Comparison of ENCODE assay signal across 23 mouse cellular contexts in genomic region chr17:36851200-36851599, GRCm38 (mm10). TPM values are rescaled to one million over a fixed set of nuclear protein-coding genes. Genes with fewer than 3 reads are reported as not detected.
A peak's percentile ranks its signal among the peaks of the same experiment; 100 is the strongest.
DNase-seq lines count a peak whose midpoint lies in the region; ATAC-seq and TF ChIP-seq lines count a peak whose summit lies in the region.
"Had no signal": no experiment of that assay in that cellular context is flagged by ENCODE, and none has a peak within 500 bp of the region (broad histone marks: within the 10 kb centered on the region; RNA-seq: fewer than 3 reads in every experiment).

No protein-coding gene starts in this region.

- WGBS in kidney, embryonic 15.5 days = 84% methylated on average over 5 of the region's 5 CpGs
- WGBS in liver, postnatal 0 days (ENCODE audit: insufficient replicate concordance) = 67% methylated on average over 5 of the region's 5 CpGs
- 54% methylated on average over 5 of the region's 5 CpGs for WGBS in stomach, embryonic 15.5 days

- H3K27me3 ChIP-seq in kidney, embryonic 15.5 days = no peaks in the 10 kb centered on the region
- H3K27me3 ChIP-seq in liver, postnatal 0 days (ENCODE audit: insufficient read depth, low read length) = no peaks in the 10 kb centered on the region
- H3K27me3 ChIP-seq in stomach, embryonic 15.5 days (replicated peaks) = no peaks in the 10 kb centered on the region
- H3K27me3 ChIP-seq: CH12.LX; embryonic facial prominence, embryonic 15.5 days; heart, embryonic 13.5 days; hindbrain, embryonic 12.5 days; Patski had no signal

- no peak for DNase-seq in kidney, adult 18-20 months
- no peak for DNase-seq in liver, postnatal 0 days
- no peak for DNase-seq in liver
- DNase-seq in thymus, postnatal 25 days = no peak
- DNase-seq in urinary bladder, postnatal 10 days (ENCODE audit: low spot score) = no peak
- DNase-seq: adrenal gland, postnatal 14 days; cerebellum, adult 11-12 months; cerebellum, adult 9-10 months; gastrocnemius, postnatal 36 days; heart, postnatal 4 days had no signal

- H3K9me3 ChIP-seq in kidney, embryonic 15.5 days (replicated peaks) = no peaks in the 10 kb centered on the region
- H3K9me3 ChIP-seq in liver, postnatal 0 days (ENCODE audit: low read length) = no peaks in the 10 kb centered on the region
- no peaks in the 10 kb centered on the region for H3K9me3 ChIP-seq in stomach, embryonic 15.5 days
- H3K9me3 ChIP-seq: embryonic facial prominence, embryonic 15.5 days; forebrain, embryonic 10.5 days; heart, embryonic 13.5 days; hindbrain, embryonic 12.5 days had no signal

- H3K27ac ChIP-seq in kidney, embryonic 15.5 days = no peak overlapping the region
- H3K27ac ChIP-seq in liver, postnatal 0 days (ENCODE audit: low read depth) = no peak overlapping the region
- H3K27ac ChIP-seq in stomach, embryonic 15.5 days = no peak overlapping the region
- H3K27ac ChIP-seq: embryonic facial prominence, embryonic 15.5 days; forebrain, embryonic 10.5 days; heart, embryonic 13.5 days; hindbrain, embryonic 12.5 days had no signal

- H3K9ac ChIP-seq in kidney, embryonic 15.5 days = no peak overlapping the region
- no peak overlapping the region for H3K9ac ChIP-seq in liver, postnatal 0 days (replicated peaks)
- no peak overlapping the region for H3K9ac ChIP-seq in stomach, embryonic 15.5 days
- H3K9ac ChIP-seq: embryonic facial prominence, embryonic 15.5 days; heart, embryonic 13.5 days; hindbrain, embryonic 12.5 days had no signal

- ATAC-seq in kidney, embryonic 15.5 days (replicated peaks; ENCODE audit: low FRiP score) = 0 out of 2 replicates have a peak, but pooled peaks have one; percentile 40
- peak; percentile 38; the same call in 1 of the 2 replicates for ATAC-seq in liver, postnatal 0 days
- ATAC-seq in stomach, embryonic 15.5 days (ENCODE audit: insufficient read depth, low FRiP score, low read depth) = peak; percentile 32; the same call in 1 of the 2 replicates
- ATAC-seq: activated CD4-positive, CD25-positive, alpha-beta regulatory T cell, adult 4 months; forebrain, embryonic 14.5 days; Patski had no signal

- TF ChIP-seq EP300 in liver, postnatal 0 days (IDR thresholded peaks at IDR 0.05; ENCODE audit: low read depth) = no peak

- no peak for TF ChIP-seq CTCF in liver, postnatal 0 days (IDR thresholded peaks at IDR 0.05; ENCODE audit: low read depth)

- no peak overlapping the region for H3K4me2 ChIP-seq in kidney, embryonic 15.5 days
- H3K4me2 ChIP-seq in liver, postnatal 0 days (ENCODE audit: low read depth, low read length) = no peak overlapping the region
- no peak overlapping the region for H3K4me2 ChIP-seq in stomach, embryonic 15.5 days
- H3K4me2 ChIP-seq: embryonic facial prominence, embryonic 15.5 days; heart, embryonic 13.5 days; hindbrain, embryonic 12.5 days had no signal

- H3K4me1 ChIP-seq in kidney, embryonic 15.5 days = no peaks in the 10 kb centered on the region
- peaks cover 6% of the 10 kb centered on the region; the same call in 1 of the 2 replicates for H3K4me1 ChIP-seq in liver, postnatal 0 days (ENCODE audit: insufficient read depth)
- peaks cover 5% of the 10 kb centered on the region; the same call in 1 of the 2 replicates for H3K4me1 ChIP-seq in stomach, embryonic 15.5 days
- H3K4me1 ChIP-seq: embryonic facial prominence, embryonic 15.5 days; forebrain, embryonic 10.5 days; hindbrain, embryonic 12.5 days had no signal

- peaks cover 56% of the 10 kb centered on the region for H3K36me3 ChIP-seq in kidney, embryonic 15.5 days
- H3K36me3 ChIP-seq in liver, postnatal 0 days (replicated peaks; ENCODE audit: insufficient read depth, low read length) = peaks cover 22% of the 10 kb centered on the region
- H3K36me3 ChIP-seq in stomach, embryonic 15.5 days = peaks cover 35% of the 10 kb centered on the region

- no peak overlapping the region for H3K4me3 ChIP-seq in kidney, embryonic 15.5 days (replicated peaks)
- H3K4me3 ChIP-seq in liver, postnatal 0 days (ENCODE audit: low read depth, low read length) = no peak overlapping the region
- no peak overlapping the region for H3K4me3 ChIP-seq in stomach, embryonic 15.5 days (replicated peaks)
- H3K4me3 ChIP-seq: embryonic facial prominence, embryonic 15.5 days; erythroblast, embryonic 14.5 days; forebrain, embryonic 10.5 days; heart, embryonic 13.5 days; hindbrain, embryonic 12.5 days had no signal

RNA-seq across cellular contexts. Expression of gene Trim26, which starts 14.3 kb away (rescaled TPM):
- 40.3 and 45.9 TPM in 2 replicates for polyA plus RNA-seq in kidney, embryonic 15.5 days (2015; fragmentation: Nextera tagmentation; extraction: Ambion mirVana)
- polyA plus RNA-seq in liver, postnatal 0 days (2015; fragmentation: Nextera tagmentation; extraction: Ambion mirVana) = 16.8 and 19.1 TPM in 2 replicates
- polyA plus RNA-seq in stomach, embryonic 15.5 days (2015; fragmentation: Nextera tagmentation; extraction: Ambion mirVana) = 41.0 and 42.2 TPM in 2 replicates

RNA-seq across cellular contexts. Expression of gene Trim15, which starts 15.8 kb away (rescaled TPM):
- polyA plus RNA-seq in kidney, embryonic 15.5 days (2015; fragmentation: Nextera tagmentation; extraction: Ambion mirVana) = 0.17 and 0.22 TPM in 2 replicates
- 0.12 TPM in 1 of 2 replicates, not detected in the other for polyA plus RNA-seq in liver, postnatal 0 days (2015; fragmentation: Nextera tagmentation; extraction: Ambion mirVana)
- 1.2 and 1.4 TPM in 2 replicates for polyA plus RNA-seq in stomach, embryonic 15.5 days (2015; fragmentation: Nextera tagmentation; extraction: Ambion mirVana)
- polyA plus RNA-seq: activated CD4-positive, CD25-positive, alpha-beta regulatory T cell, adult 4 months; heart, postnatal 0 days had no signal

RNA-seq across cellular contexts. Expression of gene Trim10, which starts 18.2 kb away (rescaled TPM):
- polyA plus RNA-seq in kidney, embryonic 15.5 days (2015; fragmentation: Nextera tagmentation; extraction: Ambion mirVana) = 3.1 and 6.0 TPM in 2 replicates
- polyA plus RNA-seq in liver, postnatal 0 days (2015; fragmentation: Nextera tagmentation; extraction: Ambion mirVana) = 85.7 and 86.7 TPM in 2 replicates
- 9.3 and 25.4 TPM in 2 replicates for polyA plus RNA-seq in stomach, embryonic 15.5 days (2015; fragmentation: Nextera tagmentation; extraction: Ambion mirVana)
- polyA plus RNA-seq: C2C12 had no signal

RNA-seq across cellular contexts. Expression of gene Trim40, which starts 38.7 kb away (rescaled TPM):
- polyA plus RNA-seq in kidney, embryonic 15.5 days (2015; fragmentation: Nextera tagmentation; extraction: Ambion mirVana) = not detected in 2 replicates
- not detected in 2 replicates for polyA plus RNA-seq in liver, postnatal 0 days (2015; fragmentation: Nextera tagmentation; extraction: Ambion mirVana)
- polyA plus RNA-seq in stomach, embryonic 15.5 days (2015; fragmentation: Nextera tagmentation; extraction: Ambion mirVana) = 0.06 and 0.08 TPM in 2 replicates
- polyA plus RNA-seq: activated CD4-positive, CD25-positive, alpha-beta regulatory T cell, adult 4 months; C2C12; embryonic facial prominence, embryonic 15.5 days; erythroblast, embryonic 14.5 days; forebrain, embryonic 10.5 days; forebrain, embryonic 14.5 days; heart, embryonic 13.5 days; heart, postnatal 0 days; hindbrain, embryonic 12.5 days; Patski had no signal

RNA-seq across cellular contexts. Expression of gene H2-M10.6, which starts 39.2 kb away (rescaled TPM):
- not detected in 2 replicates for polyA plus RNA-seq in kidney, embryonic 15.5 days (2015; fragmentation: Nextera tagmentation; extraction: Ambion mirVana)
- not detected in 2 replicates for polyA plus RNA-seq in liver, postnatal 0 days (2015; fragmentation: Nextera tagmentation; extraction: Ambion mirVana)
- not detected in 2 replicates for polyA plus RNA-seq in stomach, embryonic 15.5 days (2015; fragmentation: Nextera tagmentation; extraction: Ambion mirVana)
- polyA plus RNA-seq: activated CD4-positive, CD25-positive, alpha-beta regulatory T cell, adult 4 months; C2C12; embryonic facial prominence, embryonic 15.5 days; erythroblast, embryonic 14.5 days; forebrain, embryonic 10.5 days; forebrain, embryonic 14.5 days; heart, embryonic 13.5 days; heart, postnatal 0 days; hindbrain, embryonic 12.5 days; Patski had no signal
